Mouse (Mus musculus) heart, postnatal 10 days (tissue): ENCODE measurements at regions not wholly inside any gene's neighbourhood (a gene's known extent, or its start where the extent isn't known, plus 50 kb on each side); places are given as distances from the start of the nearest gene placed in this dataset.

Experiments used
- DNase-seq, 2 experiments: peaks; one replicate each; pipeline ENCODE4 v3.0.0; 2021
- intact Hi-C: fragments of 180-260 bp; cut with DNase I; formaldehyde crosslinking; loops from one replicate; pipeline ENCODE4 v1.15.1; 2025

- no peak for DNase-seq
- intact Hi-C loops = no loop called here
Measured at GRCm38 (mm10) chr2:173930606-173931177, 145.4 kb upstream of the Stx16 start.

GRCm38 (mm10) chr2:173935706-173936105 is 140.4 kb upstream of the Stx16 start:
- intact Hi-C loops = no loop called here
- no peak for DNase-seq

GRCm38 (mm10) chr2:173937531-173938439 is 138.3 kb upstream of the Stx16 start:
- DNase-seq = no peak

GRCm38 (mm10) chr2:173938440-173938787 is 137.7 kb upstream of the Stx16 start:
- no peak for DNase-seq

More at GRCm38 (mm10) chr2:173937531-173938439, 138.3 kb upstream of the Stx16 start:
- intact Hi-C loops = no loop called here

GRCm38 (mm10) chr2:173945441-173945840 is 130.7 kb upstream of the Stx16 start:
- intact Hi-C loops = no loop called here
- no peak for DNase-seq

More at GRCm38 (mm10) chr2:173938440-173938787, 137.7 kb upstream of the Stx16 start:
- intact Hi-C loops = no loop called here

GRCm38 (mm10) chr2:173948586-173948985 is 127.5 kb upstream of the Stx16 start:
- no peak for DNase-seq
- intact Hi-C loops = no loop called here

- no peak for DNase-seq
- intact Hi-C loops = no loop called here
Measured at GRCm38 (mm10) chr2:173950164-173950891, 125.8 kb upstream of the Stx16 start.

GRCm38 (mm10) chr2:173966111-173966510 is 110.0 kb upstream of the Stx16 start:
- intact Hi-C loops = no loop called here
- DNase-seq = no peak

GRCm38 (mm10) chr2:173970789-173971188 is 105.3 kb upstream of the Stx16 start:
- intact Hi-C loops = no loop called here
- no peak for DNase-seq

- intact Hi-C loops = no loop called here
- DNase-seq = no peak
Measured at GRCm38 (mm10) chr2:173976314-173977053, 99.6 kb upstream of the Stx16 start.

- intact Hi-C loops = no loop called here
Measured at GRCm38 (mm10) chr2:173977236-173978053, 98.7 kb upstream of the Stx16 start.

GRCm38 (mm10) chr2:173978138-173978765 is 97.9 kb upstream of the Stx16 start:
- DNase-seq = no peak
- intact Hi-C loops = no loop called here

More at GRCm38 (mm10) chr2:173977236-173978053, 98.7 kb upstream of the Stx16 start:
- DNase-seq = no peak

- DNase-seq = no peak
- intact Hi-C loops = no loop called here
Measured at GRCm38 (mm10) chr2:173981036-173981435, 95.1 kb upstream of the Stx16 start.

GRCm38 (mm10) chr2:173987516-173987915 is 88.6 kb upstream of the Stx16 start:
- no peak for DNase-seq
- intact Hi-C loops = no loop called here

GRCm38 (mm10) chr2:173987921-173988320 is 88.2 kb upstream of the Stx16 start:
- DNase-seq = no peak
- intact Hi-C loops = no loop called here

- no peak for DNase-seq
- intact Hi-C loops = no loop called here
Measured at GRCm38 (mm10) chr2:173988641-173989336, 87.3 kb upstream of the Stx16 start.

- intact Hi-C loops = no loop called here
- DNase-seq = no peak
Measured at GRCm38 (mm10) chr2:173990664-173991063, 85.4 kb upstream of the Stx16 start.

- DNase-seq = no peak
- intact Hi-C loops = no loop called here
Measured at GRCm38 (mm10) chr2:173991447-173991846, 84.7 kb upstream of the Stx16 start.

- intact Hi-C loops = no loop called here
- DNase-seq = peak in 1 of 2 experiments; percentile 18
Measured at GRCm38 (mm10) chr2:173992041-173992440, 84.1 kb upstream of the Stx16 start.
